Mouse (Mus musculus): ENCODE measurements around the gene Plxnb2.
A peak's percentile ranks its signal among the peaks of the same experiment; 100 is the strongest.

Gene Plxnb2

DNA sequence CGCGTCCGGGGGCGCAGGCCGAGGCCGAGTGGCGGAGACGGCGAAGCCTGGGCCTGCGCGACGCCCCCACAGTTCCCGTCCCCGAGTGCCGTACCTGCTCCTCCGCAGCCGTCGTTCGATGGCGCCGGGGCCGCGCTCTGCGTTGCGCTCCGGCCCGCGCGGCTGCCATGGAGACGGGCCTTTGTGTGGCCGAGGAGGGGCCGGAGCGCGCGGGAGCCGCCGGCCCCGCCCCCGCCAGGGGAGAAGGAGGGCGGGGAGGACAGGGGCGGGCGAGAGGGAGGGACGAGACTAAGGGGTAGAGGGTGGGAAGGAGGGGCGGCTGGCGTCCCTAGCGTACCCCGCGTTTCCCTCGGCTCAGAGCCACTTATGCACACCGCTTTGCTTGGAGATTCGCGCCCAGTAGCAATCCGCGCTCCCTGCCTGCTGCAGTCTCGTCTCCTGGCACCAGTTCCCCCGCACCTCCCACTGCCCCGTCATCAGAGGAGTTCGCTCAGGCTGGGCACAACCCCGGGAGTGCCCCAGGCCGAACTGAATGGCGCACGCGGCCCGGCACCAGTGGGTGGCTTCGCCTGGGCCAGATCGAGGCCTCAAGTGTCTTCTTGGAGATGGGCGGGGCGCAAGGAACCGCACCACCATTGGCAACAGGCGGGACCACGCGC, at the start of gene Plxnb2:
TSS of gene Plxnb2 (minus strand) at position 218 of the 659 bp plus-strand sequence.
- DNase-seq: peak; percentile 76

DNA sequence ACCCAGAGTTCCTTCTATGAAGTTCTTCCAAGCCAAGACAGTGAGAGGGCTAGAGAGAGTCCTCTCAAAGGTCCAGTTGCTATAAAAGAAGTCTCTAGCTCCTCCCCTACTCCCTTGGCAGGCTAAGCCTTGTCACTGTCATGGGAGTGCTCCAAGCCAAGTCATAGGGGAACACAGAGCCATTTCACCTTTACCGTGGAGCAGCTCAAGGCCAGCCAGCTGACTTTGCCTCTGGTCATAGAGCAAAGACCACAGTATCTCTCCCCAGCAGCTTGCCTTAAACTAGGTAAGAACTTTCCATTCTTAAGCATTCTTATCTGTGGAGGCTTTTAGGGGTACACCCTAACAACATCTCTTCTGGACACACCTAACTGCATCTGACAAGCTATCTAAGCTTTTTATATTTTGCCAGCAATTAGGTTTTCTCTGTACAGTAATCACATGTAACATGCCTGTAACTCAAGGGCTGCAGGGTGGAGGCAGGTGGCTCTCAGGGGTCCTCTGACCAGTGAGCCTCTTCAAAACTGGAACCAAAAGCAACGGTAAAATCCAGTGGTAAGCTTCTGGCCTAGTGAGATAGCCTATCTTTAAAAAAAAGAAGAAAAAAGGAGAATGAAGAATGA, 35.1 kb upstream of the Plxnb2 start:
- peak; percentile 52 for DNase-seq

DNA sequence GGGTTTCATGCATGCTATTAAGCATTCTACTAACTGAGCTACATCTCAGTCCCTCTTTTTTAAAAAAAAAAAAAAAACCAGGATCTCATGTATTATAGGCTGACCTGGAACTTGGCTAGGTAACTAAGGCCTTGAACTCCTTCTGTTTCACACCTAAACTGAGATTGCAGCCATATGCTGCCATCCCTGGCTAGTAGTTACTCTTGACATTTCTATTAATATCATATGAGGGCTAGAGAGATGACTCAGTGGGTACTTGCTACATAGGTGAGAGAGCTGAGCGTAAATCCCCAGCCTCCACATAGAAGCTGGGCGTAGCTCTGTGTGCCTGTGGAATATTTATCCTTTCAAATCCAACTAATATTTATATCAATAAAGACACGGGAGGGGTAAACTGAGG, 34.4 kb upstream of the Plxnb2 start:
- DNase-seq: no peak

DNA sequence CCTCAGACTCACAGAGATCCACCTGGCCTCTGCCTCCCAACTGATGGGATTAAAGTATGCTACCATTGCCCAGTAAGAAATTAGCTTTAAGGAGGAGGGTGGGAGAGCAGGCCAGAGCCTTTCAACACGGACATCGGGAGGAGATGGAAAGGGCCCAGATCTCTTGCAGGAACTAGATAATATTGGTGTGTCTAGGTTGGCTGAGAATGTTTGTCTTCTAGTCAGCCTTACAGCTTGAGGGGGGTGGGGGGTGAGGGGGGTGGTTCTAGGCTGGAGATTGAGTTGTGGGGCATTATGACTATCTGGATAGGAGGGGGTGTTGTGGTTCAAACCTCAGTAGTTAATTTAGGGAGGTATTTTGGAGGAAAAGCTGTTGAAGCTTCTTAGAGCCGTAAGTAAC, 32.9 kb upstream of the Plxnb2 start:
- no peak for DNase-seq

DNA sequence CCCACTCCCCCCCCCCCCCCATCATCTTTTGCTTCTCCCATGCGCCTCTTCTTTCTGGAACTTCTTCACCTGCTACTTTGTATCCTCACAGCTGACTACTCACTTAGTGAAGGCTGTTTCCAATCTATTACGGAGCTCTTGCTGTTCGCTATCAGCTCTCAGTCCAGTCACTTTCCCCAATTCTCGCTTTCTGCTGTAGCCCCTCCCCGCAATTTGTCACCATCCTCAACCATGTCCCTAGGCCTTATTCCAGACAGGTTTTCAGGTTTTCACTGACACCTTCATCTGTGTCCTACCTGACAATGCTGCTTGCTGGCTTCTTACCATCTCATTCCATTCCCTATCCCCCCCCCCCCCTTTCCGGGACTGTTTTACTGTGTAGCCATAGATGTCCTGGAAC, 31.9 kb upstream of the Plxnb2 start:
- no peak for DNase-seq

DNA sequence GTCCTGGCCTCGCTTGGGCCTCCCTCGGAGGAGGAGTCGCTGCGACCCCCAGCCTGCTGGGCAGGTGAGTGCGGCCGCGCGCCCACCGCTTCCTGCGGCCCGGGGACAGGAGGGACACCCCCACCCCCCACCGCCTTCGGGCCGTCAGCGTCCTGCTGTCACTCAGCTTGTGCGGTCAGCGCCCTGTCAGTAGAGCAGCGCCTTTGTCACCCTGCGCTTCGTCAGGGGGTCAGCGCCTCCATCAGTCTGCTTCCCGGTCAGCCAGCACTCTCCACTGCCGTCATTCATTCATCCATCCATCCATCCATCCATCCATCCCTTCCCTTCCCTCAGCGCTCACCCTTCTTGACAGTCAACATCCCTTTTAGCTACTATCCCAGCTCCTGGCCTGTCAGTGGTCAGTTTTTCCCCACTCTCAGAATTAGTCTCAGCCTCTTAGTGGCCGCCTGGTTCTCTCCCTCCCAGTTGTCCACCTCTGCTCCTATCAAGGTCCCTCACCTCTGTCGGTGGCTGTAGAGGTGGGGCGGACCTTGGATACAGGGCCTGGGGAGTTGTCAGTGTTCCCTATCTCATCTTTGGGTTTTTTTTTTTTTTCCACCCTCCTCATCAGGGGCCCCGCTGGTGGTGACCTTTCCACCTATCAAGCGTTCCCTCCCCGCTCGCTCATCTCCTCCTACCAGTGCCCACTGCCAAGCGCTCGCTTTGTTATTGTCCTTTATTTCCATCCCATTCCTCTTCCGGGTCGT, 31.3 kb upstream of the Plxnb2 start:
- peak; percentile 83 for DNase-seq

DNA sequence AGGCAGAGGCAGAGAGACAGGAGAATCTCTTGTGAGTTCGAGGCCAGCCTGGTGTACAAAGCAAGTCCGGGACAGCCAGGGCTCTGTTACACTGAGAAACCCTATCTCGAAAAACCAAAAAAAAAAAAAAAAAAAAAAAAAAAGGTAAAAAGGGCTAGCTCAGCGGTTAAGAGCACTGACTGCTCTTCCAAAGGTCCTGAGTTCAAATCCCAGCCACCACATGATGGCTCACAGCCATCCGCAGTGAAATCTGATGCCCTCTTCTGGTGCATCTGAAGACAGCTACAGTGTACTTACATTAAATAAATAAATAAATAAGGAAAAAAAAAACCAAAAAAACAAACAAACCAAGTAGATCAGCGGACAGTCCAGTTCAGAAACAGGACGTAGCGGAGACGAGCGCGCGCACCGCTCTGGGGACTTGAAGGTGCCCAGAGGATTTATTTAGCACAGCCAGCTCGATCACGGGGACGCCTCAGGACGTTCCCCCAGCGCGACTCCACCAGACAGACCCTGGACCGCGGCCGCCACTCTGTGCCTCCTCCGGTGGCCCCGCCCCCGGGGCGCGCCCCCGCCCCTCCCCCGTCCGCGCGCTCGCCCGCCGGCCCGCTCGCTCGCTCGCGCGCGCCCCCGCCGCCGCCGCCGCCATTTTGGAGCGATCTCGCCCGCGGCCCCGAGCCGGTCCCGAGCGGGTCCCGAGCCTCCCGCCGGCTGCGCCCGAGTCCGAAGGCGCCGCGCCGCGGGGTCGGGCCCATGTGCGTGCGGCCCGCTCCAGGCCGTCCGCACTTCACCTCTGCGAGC, 30.5 kb upstream of the Plxnb2 start, which contains the start of gene Ppp6r2:
TSS of gene Ppp6r2 (plus strand) at position 639 of the 801 bp plus-strand sequence.
- peak; percentile 92 for DNase-seq

DNA sequence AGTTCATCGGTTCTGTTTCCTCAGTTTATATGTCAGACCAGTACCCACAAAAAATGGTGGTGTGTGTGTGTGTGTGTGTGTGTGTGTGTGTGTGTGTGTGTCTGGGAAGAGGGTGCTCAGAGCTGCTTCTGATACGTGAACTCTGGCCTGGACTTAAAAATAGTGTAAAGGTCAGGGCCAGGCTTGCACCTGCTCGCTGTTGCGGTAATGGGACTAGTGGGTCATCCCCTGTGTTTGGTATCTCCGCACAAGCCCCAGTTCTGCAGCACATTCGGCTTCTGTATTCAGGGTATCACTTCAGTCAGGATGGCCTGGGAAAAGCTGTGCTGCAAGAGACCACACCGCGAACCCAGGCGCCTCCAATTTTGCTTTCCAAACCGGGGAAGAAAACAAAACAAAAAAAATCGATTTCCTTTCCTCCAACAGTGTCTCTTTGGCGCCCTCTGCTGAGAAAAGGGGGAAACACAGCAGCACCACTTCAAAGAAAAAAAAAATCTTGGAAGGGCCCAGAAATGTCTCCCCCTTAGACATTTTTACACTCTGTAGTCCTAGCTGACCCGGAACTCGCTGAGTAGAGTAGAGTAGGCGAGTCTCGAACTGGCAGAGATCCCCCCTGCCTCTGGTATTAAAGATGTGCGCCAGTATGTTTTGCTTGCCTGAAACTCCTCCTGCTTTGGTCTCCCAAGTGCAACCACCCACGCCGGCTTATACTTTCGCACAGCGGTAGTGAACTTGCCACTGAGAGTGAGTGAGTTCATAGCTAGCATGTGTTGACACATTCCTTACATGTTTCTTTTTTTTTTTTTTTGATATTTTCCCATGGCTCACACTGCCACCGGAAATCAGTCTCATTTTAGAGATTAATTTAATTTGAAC, 29.5 kb upstream of the Plxnb2 start:
- peak; percentile 90 for DNase-seq

DNA sequence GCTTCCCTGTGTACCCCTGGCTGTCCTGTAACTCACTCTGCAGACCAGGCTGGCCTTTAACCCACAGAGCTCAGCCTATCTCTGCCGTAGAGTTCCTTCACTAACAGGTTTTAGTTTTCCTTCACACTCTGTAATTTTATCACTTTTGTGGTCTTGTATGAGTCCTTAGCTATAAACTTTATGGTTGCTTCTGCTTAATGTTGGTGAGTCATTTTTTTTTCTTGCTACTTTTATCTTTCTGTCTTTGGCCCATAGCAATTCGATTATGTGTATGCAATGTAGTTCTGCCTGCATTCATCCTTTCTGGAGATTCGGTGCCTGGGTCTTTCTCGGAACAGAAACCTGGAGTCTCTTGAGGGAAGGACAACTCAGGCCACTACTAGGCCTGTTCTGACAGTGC, 26.9 kb upstream of the Plxnb2 start:
- no peak for DNase-seq

DNA sequence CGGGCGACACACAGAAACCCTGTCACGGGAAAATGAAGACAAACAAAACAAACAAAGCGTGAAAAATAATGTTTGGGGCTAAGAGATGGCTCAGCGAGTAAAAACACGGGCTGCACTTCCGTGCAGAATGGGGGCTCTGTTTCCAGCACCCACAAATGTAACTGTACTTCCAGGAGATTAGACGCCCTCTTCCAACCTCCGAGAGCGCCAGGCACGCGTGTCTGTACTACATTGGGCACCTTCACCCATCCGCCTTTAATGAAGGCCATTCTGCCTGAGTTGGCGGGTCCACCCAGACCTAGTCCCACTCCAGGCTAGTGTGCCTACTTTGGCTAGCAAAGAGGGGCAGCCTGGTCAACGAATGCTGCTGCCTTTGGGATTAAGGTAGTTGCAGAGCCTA, 16.5 kb upstream of the Plxnb2 start:
- no peak for DNase-seq

DNA sequence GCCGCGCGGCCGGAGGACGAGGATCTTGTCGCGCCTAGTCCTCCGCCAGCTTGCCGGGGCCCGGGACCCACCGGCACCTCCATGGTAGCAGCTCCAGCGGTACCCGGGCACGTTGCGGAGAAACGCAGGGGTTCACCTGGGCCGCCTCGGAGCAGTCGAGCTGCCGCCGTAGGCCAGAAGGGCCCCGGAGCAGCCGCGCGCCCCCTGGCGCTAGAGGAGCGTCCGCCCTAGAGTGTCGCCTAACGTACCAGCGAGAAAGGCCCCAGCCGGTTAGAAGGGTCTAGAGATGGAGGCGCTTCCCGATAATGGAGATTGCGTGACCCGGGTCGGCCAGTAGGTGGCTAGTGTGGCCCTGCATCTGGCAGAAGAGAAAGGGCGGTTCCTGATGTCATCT, 15.7 kb upstream of the Plxnb2 start, which contains the start of gene Dennd6b:
TSS of gene Dennd6b (minus strand) at position 184 of the 394 bp plus-strand sequence.
- peak; percentile 98 for DNase-seq

DNA sequence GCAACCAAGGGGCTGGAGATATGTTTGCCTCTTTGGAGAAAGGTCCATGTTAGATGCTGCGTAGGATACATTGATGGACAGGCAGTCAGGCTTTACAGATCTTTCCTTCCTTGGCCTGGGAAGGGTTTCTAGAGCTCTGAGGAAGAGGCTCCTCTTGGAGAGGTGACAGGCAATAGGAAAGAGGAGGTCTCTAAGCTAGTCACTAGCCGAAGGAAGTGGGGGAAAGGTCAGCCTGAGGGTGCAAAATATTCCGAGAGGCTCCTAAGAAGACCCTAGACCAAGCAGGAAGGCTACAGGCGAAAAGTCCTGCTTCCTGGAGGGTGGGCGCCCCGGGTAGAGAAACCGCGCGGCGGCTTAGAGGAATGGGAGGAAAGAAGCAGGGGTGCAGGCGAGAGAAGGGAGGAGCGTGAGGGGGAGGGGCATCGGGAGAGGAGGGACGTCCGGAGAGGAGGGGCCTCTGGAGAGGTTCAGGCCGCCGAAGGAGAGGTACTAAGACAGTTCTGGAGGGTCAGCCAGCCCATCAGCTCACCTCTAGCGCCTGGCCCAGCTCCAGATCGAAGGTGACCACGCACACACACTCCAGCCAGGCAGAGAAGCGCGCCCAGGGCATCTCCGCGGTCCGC, 15.2 kb upstream of the Plxnb2 start:
- DNase-seq: peak; percentile 95

DNA sequence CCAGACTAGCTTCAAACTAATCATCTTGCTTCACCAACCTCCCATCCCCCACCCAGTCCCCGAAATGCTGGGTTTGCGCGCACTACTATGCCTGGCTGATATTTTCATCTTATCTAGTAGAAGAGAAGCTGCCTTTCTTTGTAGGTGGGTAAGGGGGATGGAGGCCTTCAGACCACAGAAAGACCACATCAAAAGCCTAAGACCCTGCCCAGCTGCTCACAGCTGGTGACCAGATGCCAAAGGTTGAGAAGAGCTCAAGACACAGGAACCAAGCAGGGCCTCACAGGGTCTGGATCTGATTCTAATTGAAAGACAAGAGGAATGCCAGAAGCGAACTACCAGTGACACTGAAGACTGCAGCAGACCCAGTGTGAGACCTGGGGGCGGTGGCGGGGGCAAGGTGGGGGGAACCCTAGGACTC, 14.7 kb upstream of the Plxnb2 start:
- DNase-seq: peak; percentile 67

DNA sequence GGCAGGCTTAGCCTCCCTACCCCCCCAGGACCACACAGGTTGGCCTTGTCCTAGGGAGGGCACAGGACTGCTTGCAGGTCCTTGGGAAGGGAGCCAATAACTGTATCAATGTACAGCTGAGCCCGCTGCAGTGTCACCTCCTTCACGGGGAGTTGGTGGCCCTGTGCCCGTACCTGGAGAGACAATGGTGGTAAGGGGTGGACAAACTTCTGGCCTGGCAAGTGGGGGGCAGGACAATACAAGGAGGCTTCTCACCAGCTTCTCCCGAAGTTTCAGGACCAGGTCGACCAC, 4.3 kb upstream of the Plxnb2 start:
- DNase-seq: no peak

DNA sequence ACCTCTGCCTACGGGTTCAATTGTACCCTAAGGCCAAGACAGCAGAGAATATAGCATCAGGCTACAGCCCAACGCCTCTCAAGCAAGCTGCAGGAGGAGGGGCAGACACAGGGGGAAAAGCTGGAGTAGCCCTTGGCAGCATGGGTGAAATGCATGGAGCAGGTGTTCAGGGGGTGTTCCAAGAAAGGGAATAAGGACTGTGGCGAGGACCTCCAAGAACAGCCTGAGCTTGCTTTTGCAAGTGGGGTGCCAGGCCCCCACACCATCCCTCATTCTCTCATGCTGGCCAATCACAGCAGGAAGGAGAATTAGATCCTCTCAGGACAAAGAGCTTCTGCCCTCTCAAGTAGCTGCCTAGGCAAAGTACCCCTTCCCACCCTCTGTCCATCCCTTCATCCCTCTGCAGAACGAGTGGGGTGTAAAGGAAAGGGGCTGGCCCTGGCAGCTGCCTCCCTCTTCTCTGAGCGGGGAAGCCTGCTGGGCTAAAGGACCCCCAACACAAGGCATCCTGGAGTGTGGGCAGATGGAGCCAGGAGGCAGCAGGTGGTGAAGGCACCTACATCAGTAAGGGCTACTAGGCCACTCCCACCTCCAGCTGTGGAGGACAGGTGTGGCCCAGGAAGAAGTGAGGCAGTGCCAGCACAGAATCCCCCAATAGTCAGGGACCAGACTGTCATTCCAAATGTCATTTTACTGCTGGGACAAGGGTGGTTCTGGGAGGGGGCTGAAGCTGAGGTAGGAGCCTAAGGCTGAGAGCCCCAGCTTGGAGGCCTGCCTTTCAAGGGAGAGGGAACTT, 3.8 kb upstream of the Plxnb2 start:
- DNase-seq: no peak

DNA sequence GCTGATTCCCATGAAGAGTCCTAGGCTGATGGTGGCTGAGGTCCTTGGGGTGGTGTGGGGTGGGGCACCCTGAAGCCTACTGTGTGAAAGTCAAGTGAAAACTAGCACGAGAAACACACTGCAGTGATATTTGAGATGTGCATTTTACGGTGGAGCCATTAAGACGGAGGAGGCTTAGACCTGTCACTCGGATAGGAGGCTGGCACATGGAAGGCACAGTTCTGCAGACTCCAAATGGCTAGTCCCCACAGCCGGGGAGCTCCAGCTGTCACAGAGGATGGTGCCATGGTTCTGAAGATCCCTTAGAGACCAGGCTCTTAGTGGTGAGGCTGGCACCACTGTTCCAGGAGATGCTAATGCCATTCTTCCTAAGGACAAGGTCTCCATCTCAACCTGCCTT, 2.3 kb upstream of the Plxnb2 start:
- DNase-seq: no peak

DNA sequence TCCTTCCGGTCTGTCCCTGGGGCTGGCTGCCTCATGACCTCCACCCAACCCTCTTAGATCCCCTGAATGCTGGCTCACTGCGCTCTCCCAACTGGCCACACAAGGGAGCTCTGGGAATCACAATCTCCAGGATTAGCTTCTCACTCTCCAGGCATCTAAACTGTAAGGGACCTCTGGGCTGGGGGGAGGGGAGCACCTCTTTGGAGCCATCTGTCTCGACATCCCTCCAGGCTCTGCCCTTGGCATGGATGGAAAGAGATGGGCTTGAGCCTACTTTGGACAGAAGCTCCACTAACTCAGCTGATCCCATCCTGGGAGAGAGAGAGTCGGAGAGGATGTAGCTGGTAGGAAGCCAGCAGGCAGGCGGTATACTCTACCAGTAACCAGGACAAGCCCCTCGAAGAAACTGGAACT, 1.7 kb upstream of the Plxnb2 start:
- peak; percentile 46 for DNase-seq

DNA sequence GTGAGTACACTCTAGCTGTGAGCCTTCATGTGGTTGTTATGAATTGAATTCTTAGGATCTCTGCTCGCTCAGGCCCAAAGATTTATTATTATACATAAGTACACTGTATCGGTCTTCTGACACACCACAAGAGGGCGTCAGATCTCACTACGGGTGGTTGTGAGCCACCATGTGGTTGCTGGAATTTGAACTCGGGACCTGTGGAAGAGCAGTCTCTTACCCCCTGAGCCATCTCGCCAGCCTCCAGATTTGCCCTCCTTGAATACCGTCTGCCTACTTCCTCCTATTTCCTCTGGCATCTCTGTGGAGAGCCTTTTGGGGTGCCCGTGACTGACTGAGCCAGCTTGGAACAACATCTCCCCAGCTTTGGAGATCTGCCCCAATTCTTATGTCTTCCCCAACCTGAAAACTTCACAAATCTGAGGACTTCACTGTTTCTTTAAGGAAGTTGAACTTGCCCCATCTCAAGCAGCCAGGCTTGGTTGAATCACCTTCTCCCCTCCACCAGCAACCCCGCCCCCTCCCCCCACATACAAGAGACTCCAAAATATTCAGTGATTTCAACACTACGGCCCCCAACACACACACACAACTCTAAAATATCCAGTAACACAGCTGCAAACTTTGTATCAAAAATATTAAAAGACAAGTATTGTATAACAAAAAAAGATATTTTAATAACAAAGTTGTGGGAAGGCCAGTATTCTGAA, 1.1 kb upstream of the Plxnb2 start:
- DNase-seq: no peak

DNA sequence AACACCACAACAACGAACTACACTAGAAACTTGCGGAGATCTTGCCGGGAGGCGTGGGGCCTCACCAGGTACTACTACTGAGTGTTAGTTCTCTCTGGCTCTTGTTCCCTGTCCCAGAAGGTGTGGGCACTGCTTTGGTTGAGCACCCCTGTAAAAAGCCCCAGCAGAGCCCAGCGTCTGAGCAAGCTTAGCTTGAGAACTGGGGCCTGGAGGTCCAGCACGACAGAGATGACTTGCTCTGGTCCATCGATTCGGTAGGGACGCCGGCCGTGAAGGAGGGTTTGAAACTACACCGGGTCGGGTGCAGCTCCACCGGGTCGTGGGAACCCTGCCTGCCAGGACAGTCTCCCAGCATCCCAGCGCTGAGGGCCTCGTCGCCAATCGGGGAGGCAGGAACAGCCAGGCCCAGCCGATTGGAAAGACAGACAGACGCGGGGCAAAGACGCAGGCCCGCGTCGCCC, 477 bp downstream of the Plxnb2 start:
- no peak for DNase-seq

DNA sequence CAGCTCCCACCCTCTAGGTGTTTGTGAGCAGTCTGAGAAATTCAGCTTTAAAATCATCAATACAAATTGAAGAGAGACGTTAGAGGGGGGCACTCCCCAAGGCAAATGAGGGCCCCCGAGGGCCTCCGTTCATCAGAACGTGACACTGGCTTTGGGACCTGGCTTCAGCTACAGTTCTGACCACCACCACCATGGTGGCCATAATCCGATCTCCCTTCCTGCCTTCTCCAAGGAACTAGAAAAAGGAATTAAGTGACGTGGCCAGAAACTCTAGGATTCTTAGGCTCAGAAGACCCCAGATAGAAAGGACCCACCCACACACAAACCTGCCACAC, 991 bp downstream of the Plxnb2 start:
- no peak for DNase-seq

All from liver (tissue).